Mouse (Mus musculus) cortical plate, adult 2 months (tissue): Measurements from ENCODE around the gene Cnp.
A peak's percentile ranks its signal among the peaks of the same experiment; 100 is the strongest.

Source experiments
- CTCF ChIP-seq: fragments of 200-500 bp; IDR thresholded peaks from 2 replicates; pipeline ENCODE4 v1.5.1; 2011; ENCODE audit warnings: mild to moderate bottlenecking, control low read depth, low read length; ENCODE audit not compliant: insufficient read depth; ENCODE audit errors: extremely low read depth
- POLR2A ChIP-seq: fragments of 200-500 bp; IDR thresholded peaks from 2 replicates; pipeline ENCODE4 v1.6.1; 2011; ENCODE audit warnings: mild to moderate bottlenecking, low read length, control low read depth; ENCODE audit not compliant: insufficient read depth; ENCODE audit errors: extremely low read depth

GRCm38 (mm10) chr11:100564297-100564696 lies 10.4 kb upstream of the Cnp start:
- no peak for TF ChIP-seq CTCF
- TF ChIP-seq POLR2A: peak; percentile 83; the same call in 1 of the 2 replicates
